Mouse (Mus musculus) liver, embryonic 14.5 days (tissue): ENCODE measurements around the gene Flt3.

Source experiments
- CTCF ChIP-seq: IDR thresholded peaks from 2 replicates; pipeline ENCODE4 v1.5.1; 2016; ENCODE audit warnings: antibody characterized with exemption, low read depth, control low read depth
- EP300 ChIP-seq: IDR thresholded peaks from 2 replicates; pipeline ENCODE4 v1.6.1; 2016; ENCODE audit warnings: antibody characterized with exemption, low read depth

DNA sequence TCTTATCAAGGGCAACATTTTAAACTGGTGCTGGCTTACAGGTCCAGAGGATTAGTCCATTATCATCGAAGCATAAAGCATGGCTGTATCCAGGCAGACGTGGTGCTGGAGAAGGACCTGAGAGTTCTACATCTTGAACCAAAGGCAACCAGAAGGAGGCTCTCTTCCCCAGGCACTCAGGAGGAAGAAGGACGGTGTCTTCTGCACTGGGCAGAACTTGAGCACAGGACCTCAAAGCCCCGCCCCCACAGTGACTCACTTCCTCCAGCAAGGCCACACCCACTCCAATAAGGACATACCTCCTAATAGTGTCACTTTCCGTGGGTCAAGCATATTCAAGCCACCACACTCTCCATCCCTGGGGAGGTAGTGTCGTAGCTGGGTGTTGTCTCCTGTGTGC is 10.3 kb upstream of the Flt3 start:
- TF ChIP-seq CTCF = no peak
- no peak for TF ChIP-seq EP300
